Mouse (Mus musculus): ENCODE measurements around the gene G430095P16Rik.

- TF ChIP-seq EP300 (IDR thresholded peaks at IDR 0.05; ENCODE audit: low read depth) (no peak), CTCF (IDR thresholded peaks at IDR 0.05; ENCODE audit: low read depth) (no peak)
Observed at GRCm38 (mm10) chr8:84743054-84743415, 20.2 kb downstream of the G430095P16Rik start.
